Mouse (Mus musculus): Measurements from ENCODE around the gene Dcdc2a. TPM values are rescaled to one million over a fixed set of nuclear protein-coding genes. Genes with fewer than 3 reads are reported as not detected.
A peak's percentile ranks its signal among the peaks of the same experiment; 100 is the strongest.

Gene Dcdc2a
- polyA plus RNA-seq, 1 experiment from 2014 or later = 0.22 TPM

DNA sequence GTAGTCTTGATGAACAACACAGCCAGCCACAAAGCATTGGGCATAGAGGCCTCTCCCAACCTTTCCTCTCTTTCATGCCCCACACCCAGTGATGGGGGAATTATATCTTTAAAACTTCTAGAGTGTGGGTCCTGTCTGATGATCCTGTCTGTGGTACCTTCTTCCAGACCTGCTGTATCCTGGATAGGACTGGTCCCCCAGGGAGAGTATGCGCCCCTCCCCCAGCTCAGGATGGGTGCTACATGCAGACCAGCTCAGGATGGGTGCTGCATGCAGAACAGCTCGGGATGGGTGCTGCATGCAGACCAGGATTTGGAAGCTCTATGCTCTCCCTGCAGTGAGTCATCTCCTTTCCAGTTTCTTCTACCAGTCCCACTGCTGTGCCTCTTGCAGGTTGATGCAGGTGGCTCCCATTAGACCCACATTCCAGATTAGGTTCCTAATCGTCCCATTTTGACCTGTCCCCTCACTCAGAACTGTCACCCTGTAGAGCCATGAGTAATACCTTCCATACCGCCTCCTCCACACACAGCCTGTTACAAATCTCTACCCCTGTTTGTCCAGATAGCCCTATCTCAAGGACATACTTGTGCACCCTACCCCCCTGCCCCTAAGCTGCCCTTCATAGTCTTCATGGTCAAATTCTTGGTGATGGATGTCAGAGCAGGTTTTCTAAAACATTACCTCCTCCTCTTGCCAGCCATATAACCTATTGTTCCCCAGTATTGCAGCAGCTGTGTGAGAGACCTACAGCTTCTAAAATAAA, 122.6 kb downstream of the Dcdc2a start:
- no peaks in the 10 kb centered on the region for H3K4me1 ChIP-seq (replicated peaks)
- H3K4me3 ChIP-seq (replicated peaks) = no peak overlapping the region
- 53% methylated on average over 4 of the region's 4 CpGs for WGBS (ENCODE audit: insufficient replicate concordance)
- H3K4me2 ChIP-seq = no peak overlapping the region
- H3K27ac ChIP-seq = no peak overlapping the region
- DNase-seq (no peak), ATAC-seq (ENCODE audit: low read depth) (no peak)
- no peaks in the 10 kb centered on the region for H3K9me3 ChIP-seq (replicated peaks)
- no peaks in the 10 kb centered on the region for H3K36me3 ChIP-seq
- H3K27me3 ChIP-seq = no peaks in the 10 kb centered on the region
- no peak overlapping the region for H3K9ac ChIP-seq

DNA sequence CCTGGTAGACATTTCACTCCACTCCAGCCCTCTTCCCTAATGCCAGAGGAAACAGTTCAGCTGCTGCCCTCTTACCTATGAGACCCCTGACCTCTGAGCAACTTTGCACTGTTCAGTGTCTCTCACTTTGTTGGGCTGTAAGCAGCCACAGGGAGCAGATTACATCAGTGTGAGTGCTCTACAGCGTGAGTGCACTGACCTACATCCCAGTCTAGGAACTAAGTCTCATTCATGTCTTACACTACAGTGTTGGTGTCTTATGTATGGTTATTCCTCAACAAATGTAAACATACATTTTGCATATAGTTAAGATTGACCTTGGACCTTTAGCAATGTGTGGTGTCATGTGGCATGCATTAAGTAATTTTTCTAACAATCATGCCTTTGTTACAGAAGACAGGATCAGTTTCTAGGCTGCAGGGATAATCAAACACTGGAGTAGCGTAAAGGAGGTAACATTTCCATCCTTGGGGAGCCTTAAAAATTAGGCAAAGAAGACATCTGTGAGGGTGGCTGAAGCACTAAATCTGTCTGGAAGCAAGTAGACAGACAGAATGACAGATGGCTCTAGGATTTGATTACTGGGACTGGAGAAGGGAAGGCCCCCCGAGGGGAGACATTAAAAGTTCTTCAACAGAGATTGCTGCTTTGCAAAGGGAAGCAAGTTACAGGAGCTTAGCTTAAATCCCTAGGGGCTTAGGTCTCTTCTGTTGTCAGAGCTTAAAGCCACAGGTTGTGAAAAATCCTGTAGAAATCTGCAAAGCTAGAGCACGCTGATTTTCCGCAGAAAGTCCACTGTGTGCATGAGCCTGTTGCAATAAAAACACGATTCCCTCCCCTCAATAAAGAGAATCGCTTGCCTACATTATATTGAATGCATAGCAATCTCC, 130.9 kb downstream of the Dcdc2a start:
- H3K27ac ChIP-seq = no peak overlapping the region
- H3K4me1 ChIP-seq (replicated peaks) = peaks cover 29% of the 10 kb centered on the region
- ATAC-seq (ENCODE audit: low read depth) (no peak), DNase-seq (no peak)
- no peak overlapping the region for H3K9ac ChIP-seq
- no peak overlapping the region for H3K4me2 ChIP-seq
- no peaks in the 10 kb centered on the region for H3K36me3 ChIP-seq
- no peaks in the 10 kb centered on the region for H3K9me3 ChIP-seq (replicated peaks)
- H3K4me3 ChIP-seq (replicated peaks) = no peak overlapping the region
- no peaks in the 10 kb centered on the region for H3K27me3 ChIP-seq
- WGBS (ENCODE audit: insufficient replicate concordance) = 35% methylated on average over 7 of the region's 7 CpGs

DNA sequence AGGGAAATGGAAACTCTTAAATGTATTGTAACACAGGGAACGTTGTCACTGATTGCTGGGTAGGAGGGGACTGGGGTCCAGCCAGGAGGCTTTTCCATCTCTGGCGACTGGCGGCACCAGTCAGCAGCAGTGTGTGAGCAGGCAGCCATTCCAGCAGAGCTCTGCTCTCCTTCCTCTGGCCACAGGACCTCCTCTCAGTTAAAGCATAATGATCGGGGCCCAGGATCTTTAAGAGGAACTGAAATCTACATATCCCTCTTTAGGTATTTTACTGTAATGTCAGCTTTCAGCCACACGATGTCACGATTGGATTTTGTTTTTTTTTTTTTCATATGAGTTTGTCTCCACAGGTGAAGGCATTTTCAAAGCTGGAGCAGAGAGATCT, 131.5 kb downstream of the Dcdc2a start:
- H3K36me3 ChIP-seq = no peaks in the 10 kb centered on the region
- H3K27ac ChIP-seq = no peak overlapping the region
- H3K9ac ChIP-seq = no peak overlapping the region
- H3K4me3 ChIP-seq (replicated peaks) = no peak overlapping the region
- no peak for ATAC-seq (ENCODE audit: low read depth)
- no peak for DNase-seq
- H3K27me3 ChIP-seq = no peaks in the 10 kb centered on the region
- WGBS (ENCODE audit: insufficient replicate concordance) = 18% methylated on average over 6 of the region's 6 CpGs
- H3K4me1 ChIP-seq (replicated peaks) = peaks cover 29% of the 10 kb centered on the region
- no peaks in the 10 kb centered on the region for H3K9me3 ChIP-seq (replicated peaks)
- H3K4me2 ChIP-seq = no peak overlapping the region

DNA sequence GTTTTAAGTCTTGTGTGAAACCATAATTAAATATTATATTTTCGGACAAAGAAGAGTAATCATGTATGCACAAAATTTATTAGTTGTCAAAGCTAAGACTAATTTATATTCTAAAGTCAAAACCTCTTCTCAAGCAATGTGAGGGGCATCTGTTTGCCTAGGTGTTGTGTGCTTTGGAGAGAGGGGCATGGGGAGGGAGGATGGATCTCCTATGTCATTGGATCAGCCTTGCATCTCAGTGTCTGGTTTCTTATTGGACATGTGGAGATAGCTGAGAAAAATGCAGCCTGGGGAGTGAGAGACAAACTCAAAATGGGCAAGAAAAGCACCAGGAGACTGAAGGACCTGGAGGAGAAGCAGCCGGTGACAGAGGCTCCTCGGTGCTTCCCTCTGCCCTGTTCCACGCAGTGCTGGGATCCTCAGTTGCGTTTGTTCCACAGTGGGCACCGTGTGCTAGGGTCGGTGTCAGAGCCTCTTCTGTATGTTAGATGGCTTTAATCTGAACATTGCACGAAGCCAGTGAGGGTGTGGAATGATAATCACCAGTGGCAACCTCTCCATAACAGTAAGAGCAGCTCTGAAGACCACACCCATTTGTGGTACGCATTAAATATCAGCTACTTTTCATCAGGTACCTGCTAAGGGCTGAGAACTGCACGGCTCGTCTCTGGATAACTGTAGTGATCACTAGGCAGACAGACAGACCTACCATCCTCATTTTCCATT, 133.8 kb downstream of the Dcdc2a start:
- peak overlapping the region; percentile 21 for H3K4me3 ChIP-seq (replicated peaks)
- peak; percentile 98 for ATAC-seq (ENCODE audit: low read depth)
- 42% methylated on average over 11 of the region's 11 CpGs for WGBS (ENCODE audit: insufficient replicate concordance)

DNA sequence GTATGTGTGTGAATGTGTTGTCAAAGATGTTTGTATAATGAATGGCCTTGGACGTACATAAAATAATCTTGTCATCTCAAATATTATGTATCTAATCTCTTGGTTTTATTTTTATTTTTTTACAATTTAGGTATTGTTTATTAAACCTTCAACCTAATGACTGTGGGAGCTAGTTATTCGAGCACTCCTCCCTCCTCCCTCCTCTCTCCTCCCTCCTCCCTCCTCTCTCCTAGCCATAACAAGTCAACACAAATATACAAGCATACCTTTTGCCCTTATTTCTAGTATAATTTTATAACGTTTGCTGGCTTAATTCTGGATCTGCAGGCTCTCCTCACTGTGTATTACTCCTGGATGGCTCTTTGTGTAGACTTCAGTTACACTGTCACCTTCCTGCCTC, 134.4 kb downstream of the Dcdc2a start:
- H3K27ac ChIP-seq = peak overlapping the region; percentile 63

More for the DNA sequence above, 133.8 kb downstream of the Dcdc2a start:
- Histone ChIP-seq H3K4me1 (replicated peaks) (peaks cover 29% of the 10 kb centered on the region), H3K9ac (no peak overlapping the region; the same call in 1 of the 2 replicates), H3K27me3 (no peaks in the 10 kb centered on the region), H3K4me2 (peak overlapping the region; percentile 55), H3K9me3 (replicated peaks) (no peaks in the 10 kb centered on the region), H3K36me3 (no peaks in the 10 kb centered on the region), H3K27ac (peak overlapping the region; percentile 82)
- peak; percentile 45 for DNase-seq

DNA sequence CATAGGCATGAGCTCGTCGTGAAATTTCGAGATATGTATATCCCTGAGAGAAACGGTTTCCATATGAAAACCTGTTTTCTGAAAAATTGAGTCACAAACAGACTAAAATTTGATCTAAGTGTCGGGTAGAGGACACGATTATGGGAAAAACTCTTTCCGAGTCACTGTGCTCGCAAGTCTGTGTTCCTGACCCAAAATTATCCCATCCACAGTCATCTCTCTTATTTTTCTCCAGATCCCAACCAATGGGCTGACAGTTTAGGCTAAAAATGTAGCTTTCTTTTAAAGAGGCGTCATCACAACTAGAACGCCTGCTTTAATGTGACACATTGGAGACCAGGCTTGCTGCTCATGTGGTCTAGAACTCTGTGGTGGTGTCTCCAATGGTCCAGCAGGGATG, 139.9 kb downstream of the Dcdc2a start:
- Histone ChIP-seq H3K4me3 (replicated peaks) (no peak overlapping the region), H3K9ac (no peak overlapping the region), H3K27me3 (no peaks in the 10 kb centered on the region), H3K9me3 (replicated peaks) (no peaks in the 10 kb centered on the region), H3K4me1 (replicated peaks) (peaks cover 7% of the 10 kb centered on the region), H3K27ac (no peak overlapping the region), H3K36me3 (no peaks in the 10 kb centered on the region), H3K4me2 (no peak overlapping the region)
- no peak for DNase-seq
- no peak for ATAC-seq (ENCODE audit: low read depth)
- 71% methylated on average over 10 of the region's 10 CpGs for WGBS (ENCODE audit: insufficient replicate concordance)

More for the DNA sequence above, 134.4 kb downstream of the Dcdc2a start:
- 39% methylated on average over 3 of the region's 3 CpGs for WGBS (ENCODE audit: insufficient replicate concordance)
- H3K9ac ChIP-seq = no peak overlapping the region
- no peak overlapping the region for H3K4me3 ChIP-seq (replicated peaks)
- DNase-seq = no peak
- H3K27me3 ChIP-seq = no peaks in the 10 kb centered on the region
- H3K4me2 ChIP-seq = no peak overlapping the region
- no peaks in the 10 kb centered on the region for H3K36me3 ChIP-seq
- peak; percentile 43; the same call in 1 of the 2 replicates for ATAC-seq (ENCODE audit: low read depth)
- peaks cover 29% of the 10 kb centered on the region for H3K4me1 ChIP-seq (replicated peaks)
- H3K9me3 ChIP-seq (replicated peaks) = no peaks in the 10 kb centered on the region

DNA sequence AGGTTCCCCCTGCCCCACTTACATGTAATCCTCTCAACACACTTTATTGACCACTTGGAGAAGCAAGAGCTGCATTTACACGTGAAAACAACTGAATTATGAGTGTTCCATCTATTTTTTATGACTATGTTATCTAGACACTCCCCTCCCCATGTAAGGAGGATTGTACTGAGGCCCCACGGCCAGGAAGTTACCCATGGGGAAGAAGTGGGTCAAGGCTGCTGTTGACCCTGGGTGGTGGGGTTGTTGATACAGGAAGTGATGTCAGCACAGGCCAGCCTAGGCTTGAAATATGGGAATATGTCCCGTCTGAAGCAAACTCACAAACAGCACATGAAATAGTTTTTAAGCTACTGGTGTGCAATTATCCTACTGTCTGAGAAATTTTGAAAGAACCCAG, 144.1 kb downstream of the Dcdc2a start:
- ATAC-seq (ENCODE audit: low read depth) = no peak
- 24% methylated on average over 3 of the region's 3 CpGs for WGBS (ENCODE audit: insufficient replicate concordance)

DNA sequence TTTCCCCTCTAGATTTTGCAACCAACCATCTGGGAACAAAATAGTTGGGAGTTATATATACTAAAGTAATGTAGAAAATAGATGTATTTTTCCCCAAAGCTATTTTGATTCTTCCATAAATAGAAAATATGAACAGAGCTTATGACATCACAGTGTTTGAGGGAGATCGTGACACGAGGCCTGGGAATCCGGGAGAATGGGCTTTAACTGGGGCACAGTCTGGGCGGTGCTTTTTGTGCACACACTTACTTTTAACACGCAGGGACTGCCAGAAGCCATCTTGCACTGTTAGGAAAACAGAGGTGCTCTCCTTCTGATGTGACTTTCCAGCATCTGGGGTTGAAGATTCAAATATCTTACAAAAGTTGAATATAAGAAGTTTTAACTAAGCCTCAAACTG, 151.1 kb downstream of the Dcdc2a start:
- no peak overlapping the region for H3K4me2 ChIP-seq
- H3K9me3 ChIP-seq (replicated peaks) = no peaks in the 10 kb centered on the region
- no peak overlapping the region for H3K27ac ChIP-seq
- no peak overlapping the region for H3K4me3 ChIP-seq (replicated peaks)
- 66% methylated on average over 5 of the region's 5 CpGs for WGBS (ENCODE audit: insufficient replicate concordance)
- no peaks in the 10 kb centered on the region for H3K4me1 ChIP-seq (replicated peaks)
- H3K36me3 ChIP-seq = no peaks in the 10 kb centered on the region
- no peak for ATAC-seq (ENCODE audit: low read depth)
- no peak for DNase-seq
- no peak overlapping the region for H3K9ac ChIP-seq
- no peaks in the 10 kb centered on the region for H3K27me3 ChIP-seq

More for the DNA sequence above, 144.1 kb downstream of the Dcdc2a start:
- Histone ChIP-seq H3K9ac (no peak overlapping the region), H3K4me3 (replicated peaks) (no peak overlapping the region), H3K4me1 (replicated peaks) (no peaks in the 10 kb centered on the region), H3K27me3 (no peaks in the 10 kb centered on the region), H3K9me3 (replicated peaks) (no peaks in the 10 kb centered on the region), H3K36me3 (no peaks in the 10 kb centered on the region), H3K4me2 (no peak overlapping the region), H3K27ac (no peak overlapping the region)
- DNase-seq = no peak

DNA sequence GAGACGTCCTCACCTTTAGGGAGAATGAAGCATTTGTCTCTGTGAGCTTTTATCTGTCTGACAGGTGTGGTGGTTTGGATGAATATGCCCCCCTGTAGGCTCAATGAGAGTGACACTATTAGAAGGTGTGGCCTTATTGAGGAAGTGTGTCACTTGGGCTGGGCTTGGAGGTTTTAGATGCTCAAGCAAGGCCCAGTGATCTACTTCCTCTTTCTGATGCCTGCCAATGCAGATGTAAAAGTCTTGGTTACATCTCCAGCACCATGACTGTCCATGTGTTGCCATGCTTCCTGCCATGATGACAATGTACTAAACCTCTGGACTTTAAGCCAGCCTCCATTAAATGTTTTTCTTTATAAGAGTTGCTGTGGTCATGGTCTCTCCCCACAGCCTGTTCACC, 162.6 kb downstream of the Dcdc2a start:
- WGBS (ENCODE audit: insufficient replicate concordance) = 55% methylated on average over 1 of the region's 1 CpGs
- H3K4me1 ChIP-seq (replicated peaks) = no peaks in the 10 kb centered on the region

DNA sequence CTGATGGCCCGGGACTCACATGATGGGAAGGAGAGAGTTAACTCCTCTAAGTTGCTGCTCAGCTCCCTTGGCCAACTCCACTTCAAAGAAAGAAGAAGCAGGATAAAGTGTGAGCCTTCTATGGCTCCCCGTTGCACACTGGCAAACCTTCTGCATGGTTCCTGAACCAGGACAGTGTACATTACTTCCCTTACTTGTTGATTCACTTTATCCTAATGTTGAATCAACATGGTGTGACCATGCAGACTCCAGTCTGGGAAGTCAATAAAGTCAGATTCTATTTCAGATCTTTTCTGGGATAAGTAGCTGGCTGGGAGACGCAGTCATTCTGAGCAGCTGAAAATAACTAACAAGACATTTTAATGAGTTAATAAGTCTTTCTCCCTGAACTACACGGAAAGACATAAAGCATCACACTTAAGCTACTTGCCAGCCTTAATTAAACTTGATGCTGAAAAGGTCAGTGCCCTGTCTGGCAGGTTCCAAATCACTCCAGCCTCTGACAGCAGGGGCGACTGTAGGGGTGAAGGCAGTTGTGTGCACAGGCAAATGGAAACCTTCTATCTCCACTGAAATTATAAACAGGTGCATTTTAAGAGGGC, 164.5 kb downstream of the Dcdc2a start:
- H3K9me3 ChIP-seq (replicated peaks) = no peaks in the 10 kb centered on the region
- WGBS (ENCODE audit: insufficient replicate concordance) = 57% methylated on average over 5 of the region's 5 CpGs
- no peak overlapping the region for H3K4me3 ChIP-seq (replicated peaks)
- DNase-seq (no peak), ATAC-seq (ENCODE audit: low read depth) (no peak)
- H3K9ac ChIP-seq = no peak overlapping the region
- no peak overlapping the region for H3K4me2 ChIP-seq
- H3K27ac ChIP-seq = no peak overlapping the region
- no peaks in the 10 kb centered on the region for H3K27me3 ChIP-seq
- H3K4me1 ChIP-seq (replicated peaks) = no peaks in the 10 kb centered on the region
- H3K36me3 ChIP-seq = no peaks in the 10 kb centered on the region

More for the DNA sequence above, 162.6 kb downstream of the Dcdc2a start:
- H3K36me3 ChIP-seq = no peaks in the 10 kb centered on the region
- no peak for ATAC-seq (ENCODE audit: low read depth)
- H3K4me2 ChIP-seq = no peak overlapping the region
- no peak overlapping the region for H3K4me3 ChIP-seq (replicated peaks)
- DNase-seq = no peak
- H3K9ac ChIP-seq = no peak overlapping the region
- no peaks in the 10 kb centered on the region for H3K9me3 ChIP-seq (replicated peaks)
- H3K27ac ChIP-seq = no peak overlapping the region
- H3K27me3 ChIP-seq = no peaks in the 10 kb centered on the region

DNA sequence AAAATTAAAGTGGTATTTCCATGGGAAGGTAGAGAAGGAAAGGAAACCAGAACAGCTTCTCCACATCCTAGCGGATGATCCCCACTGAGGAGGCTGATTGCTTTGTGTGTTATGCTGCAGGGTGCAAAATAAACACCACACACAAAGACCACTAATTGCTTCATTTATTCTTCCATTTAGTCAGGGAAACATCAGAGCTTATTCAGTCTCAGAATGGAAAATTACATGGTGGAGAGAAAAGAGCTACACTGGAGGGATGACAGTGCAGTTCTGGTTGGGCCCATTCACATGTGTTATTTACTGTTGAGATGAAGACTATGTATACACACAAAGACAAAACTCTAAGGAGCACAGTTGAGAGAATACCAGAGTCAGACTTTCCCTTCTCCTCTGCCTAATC, 196.1 kb downstream of the Dcdc2a start:
- H3K4me1 ChIP-seq (replicated peaks) = no peaks in the 10 kb centered on the region
- no peak for DNase-seq
- no peak overlapping the region for H3K4me2 ChIP-seq
- H3K9ac ChIP-seq = no peak overlapping the region
- no peaks in the 10 kb centered on the region for H3K27me3 ChIP-seq
- H3K36me3 ChIP-seq = no peaks in the 10 kb centered on the region
- H3K9me3 ChIP-seq (replicated peaks) = no peaks in the 10 kb centered on the region
- no peak for ATAC-seq (ENCODE audit: low read depth)
- no peak overlapping the region for H3K4me3 ChIP-seq (replicated peaks)
- H3K27ac ChIP-seq = no peak overlapping the region
- WGBS (ENCODE audit: insufficient replicate concordance) = 70% methylated on average over 1 of the region's 1 CpGs
